Mouse (Mus musculus) heart, postnatal 0 days (tissue): ENCODE data around the gene Tas1r3. TPM values are rescaled to one million over a fixed set of nuclear protein-coding genes. Genes with fewer than 3 reads are reported as not detected.

ENCODE experiments used
- ATAC-seq: fragments of 200-750 bp; cut with Nextera tagmentation; 2 replicates; pipeline ENCODE4 v1.8.0; 2017; ENCODE audit warnings: low read depth, moderate number of reproducible peaks, moderate library complexity; ENCODE audit not compliant: insufficient read depth
- DNase-seq: peaks from one replicate; pipeline ENCODE4 v3.0.0-alpha.2; 2016; ENCODE audit warnings: low spot score
- H3K27ac ChIP-seq: fragments of 300-500 bp; sonication (generic); 2 replicates; pipeline ENCODE4 v1.5.1; 2014; ENCODE audit warnings: low read depth, mild to moderate bottlenecking
- H3K27me3 ChIP-seq: fragments of 300-500 bp; sonication (generic); 2 replicates; pipeline ENCODE4 v1.6.1; 2014; ENCODE audit warnings: low read length, mixed read lengths; ENCODE audit not compliant: control insufficient read depth, insufficient read depth
- H3K36me3 ChIP-seq: fragments of 300-500 bp; sonication (generic); replicated peaks from 2 replicates; pipeline ENCODE4 v1.6.1; 2014; ENCODE audit warnings: low read length, mixed read lengths; ENCODE audit not compliant: control insufficient read depth, insufficient read depth
- H3K4me1 ChIP-seq: fragments of 300-500 bp; sonication (generic); 2 replicates; pipeline ENCODE4 v1.6.1; 2014; ENCODE audit warnings: antibody characterized with exemption; ENCODE audit not compliant: control insufficient read depth, insufficient read depth
- H3K4me2 ChIP-seq: fragments of 300-500 bp; sonication (generic); 2 replicates; pipeline ENCODE4 v1.6.1; 2014; ENCODE audit warnings: low read depth, mild to moderate bottlenecking, low read length, moderate library complexity
- H3K4me3 ChIP-seq: fragments of 300-500 bp; sonication (generic); 2 replicates; pipeline ENCODE4 v1.5.1; 2014; ENCODE audit warnings: low read depth, low read length
- H3K9ac ChIP-seq: fragments of 300-500 bp; sonication (generic); replicated peaks from 2 replicates; pipeline ENCODE4 v1.6.1; 2014; ENCODE audit warnings: low read depth, low read length, mixed read lengths
- H3K9me3 ChIP-seq: fragments of 300-500 bp; sonication (generic); replicated peaks from 2 replicates; pipeline ENCODE4 v1.6.1; 2016; ENCODE audit warnings: low read length; ENCODE audit not compliant: control insufficient read depth
- CTCF ChIP-seq: IDR thresholded peaks from 2 replicates; pipeline ENCODE4 v1.5.1; 2016; ENCODE audit warnings: antibody characterized with exemption, control low read depth, low read depth
- EP300 ChIP-seq: IDR thresholded peaks from 2 replicates; pipeline ENCODE4 v1.6.1; 2016; ENCODE audit warnings: antibody characterized with exemption, low read depth
- WGBS: fragments of 180-500 bp; shearing (Covaris S2); extraction: QIAGEN DNeasy Blood & Tissue Kit; methylation state at CpG from one replicate; pipeline ENCODE4 v1.1.7; 2014; 5-methylcytosine and 5-hydroxymethylcytosine counted together
- microRNA-seq: library from miRNA; unstranded; fragments of <30 nt; microRNA quantifications from one replicate; pipeline ENCODE4, GENCODE M21; 2016
- polyA plus RNA-seq: library from polyadenylated mRNA; unstranded; fragments of >200 nt; fragmentation: Nextera tagmentation; extraction: Ambion mirVana; gene quantifications from 2 replicates; pipeline ENCODE4 v1.2.1, GENCODE M21; 2015
- total RNA-seq: library from RNA; depleted of rRNA; stranded (reverse); fragments of >200 nt; gene quantifications from 2 replicates; pipeline ENCODE4 v1.2.3, GENCODE M21; 2014; ENCODE audit warnings: low replicate concordance; rRNA removed

The Tas1r3 gene
- total and polyA plus RNA-seq, 2 experiments from 2014 or later = 0.05 to 0.11 TPM

- Histone ChIP-seq H3K27me3 (no peaks in the 10 kb centered on the region), H3K36me3 (peaks cover 69% of the 10 kb centered on the region), H3K4me2 (peak overlapping the region; percentile 84), H3K9me3 (no peaks in the 10 kb centered on the region), H3K4me3 (peak overlapping the region; percentile 97), H3K4me1 (peaks cover 16% of the 10 kb centered on the region; the same call in 1 of the 2 replicates), H3K27ac (peak overlapping the region; percentile 95), H3K9ac (peak overlapping the region; percentile 99)
- WGBS = under 1% methylated on average over 49 of the region's 49 CpGs
- ATAC-seq = peak; percentile 11
- DNase-seq = no peak
- TF ChIP-seq EP300 = 0 out of 2 replicates have a peak, but pooled peaks have one; percentile 21
- TF ChIP-seq CTCF = no peak
Observed at GRCm38 (mm10) chr4:155812665-155813181, 50.4 kb downstream of the Tas1r3 start.

GRCm38 (mm10) chr4:155811929-155812664 is 51.1 kb downstream of the Tas1r3 start, which contains the start of gene Ccnl2:
Gene Ccnl2, plus strand, starts transcription at chr4:155812489.
- no peak for TF ChIP-seq CTCF
- peak; percentile 80 for TF ChIP-seq EP300
- Histone ChIP-seq H3K9me3 (no peaks in the 10 kb centered on the region), H3K4me3 (peak within 1 kb of the TSS; percentile 97), H3K4me1 (peaks cover 16% of the 10 kb centered on the region; the same call in 1 of the 2 replicates), H3K36me3 (peaks cover 69% of the 10 kb centered on the region), H3K4me2 (peak within 1 kb of the TSS; percentile 84), H3K9ac (peak within 1 kb of the TSS; percentile 99), H3K27me3 (no peaks in the 10 kb centered on the region), H3K27ac (peak within 1 kb of the TSS; percentile 95)
- ATAC-seq (peak; percentile 99), DNase-seq (peak; percentile 95)
- WGBS = under 1% methylated on average over 50 of the region's 60 CpGs

Small RNAs within 50 kb of the gene (microRNA-seq; reads per million reads assigned to microRNA genes)
- not detected for gene Gm22991

Other genes with a start within 250 kb of the Tas1r3 start
- gene Cdk11b, start 238.5 kb downstream of the Tas1r3 start, total RNA-seq = 8.7 and 15.3 TPM in 2 replicates
- 36.8 TPM in 2 replicates for gene Cdk11b, start 238.5 kb downstream of the Tas1r3 start, polyA plus RNA-seq
- gene Gm10563, start 218.0 kb downstream of the Tas1r3 start, total RNA-seq = not detected in 2 replicates
- gene Gm10563, start 218.0 kb downstream of the Tas1r3 start, polyA plus RNA-seq = not detected in 2 replicates
- gene Mmp23, start 210.0 kb downstream of the Tas1r3 start, total RNA-seq = 66.6 and 76.6 TPM in 2 replicates
- 49.8 and 49.9 TPM in 2 replicates for gene Mmp23, start 210.0 kb downstream of the Tas1r3 start, polyA plus RNA-seq
- 27.3 and 30.4 TPM in 2 replicates for gene Mib2, start 194.2 kb downstream of the Tas1r3 start, total RNA-seq
- 9.9 and 12.1 TPM in 2 replicates for gene Mib2, start 194.2 kb downstream of the Tas1r3 start, polyA plus RNA-seq
- gene Fndc10, start 169.0 kb downstream of the Tas1r3 start, total RNA-seq = 4.1 and 9.7 TPM in 2 replicates
- 1.8 and 2.1 TPM in 2 replicates for gene Fndc10, start 169.0 kb downstream of the Tas1r3 start, polyA plus RNA-seq
- 83.6 and 95.7 TPM in 2 replicates for gene Ssu72, start 158.6 kb downstream of the Tas1r3 start, total RNA-seq
- gene Ssu72, start 158.6 kb downstream of the Tas1r3 start, polyA plus RNA-seq = 106 TPM in 2 replicates
- 0.57 and 1.7 TPM in 2 replicates for gene Tmem240, start 128.6 kb downstream of the Tas1r3 start, total RNA-seq
- 0.41 and 0.48 TPM in 2 replicates for gene Tmem240, start 128.6 kb downstream of the Tas1r3 start, polyA plus RNA-seq
- gene Atad3a, start 102.3 kb downstream of the Tas1r3 start, total RNA-seq = 123 and 128 TPM in 2 replicates
- 85.3 and 99.3 TPM in 2 replicates for gene Atad3a, start 102.3 kb downstream of the Tas1r3 start, polyA plus RNA-seq
- gene Vwa1, start 88.7 kb downstream of the Tas1r3 start, total RNA-seq = 15.5 and 20.0 TPM in 2 replicates
- gene Vwa1, start 88.7 kb downstream of the Tas1r3 start, polyA plus RNA-seq = 7.1 and 7.5 TPM in 2 replicates
- gene Tmem88b, start 77.5 kb downstream of the Tas1r3 start, total RNA-seq = 3.4 and 4.2 TPM in 2 replicates
- 2.5 and 2.9 TPM in 2 replicates for gene Tmem88b, start 77.5 kb downstream of the Tas1r3 start, polyA plus RNA-seq
- gene Ankrd65, start 72.9 kb downstream of the Tas1r3 start, total RNA-seq = not detected in 2 replicates
- 0.26 TPM in 1 of 2 replicates, not detected in the other for gene Ankrd65, start 72.9 kb downstream of the Tas1r3 start, polyA plus RNA-seq
- gene Mrpl20, start 60.5 kb downstream of the Tas1r3 start, total RNA-seq = 32.2 and 91.4 TPM in 2 replicates
- gene Mrpl20, start 60.5 kb downstream of the Tas1r3 start, polyA plus RNA-seq = 188 and 207 TPM in 2 replicates
- 58.7 and 80.7 TPM in 2 replicates for gene Ccnl2, start 50.9 kb downstream of the Tas1r3 start, total RNA-seq
- gene Ccnl2, start 50.9 kb downstream of the Tas1r3 start, polyA plus RNA-seq = 79.6 and 83.0 TPM in 2 replicates
- gene Aurkaip1, start 32.1 kb downstream of the Tas1r3 start, total RNA-seq = 122 and 146 TPM in 2 replicates
- gene Aurkaip1, start 32.1 kb downstream of the Tas1r3 start, polyA plus RNA-seq = 155 TPM in 2 replicates
- gene Mxra8, start 23.7 kb downstream of the Tas1r3 start, total RNA-seq = 99.5 and 113 TPM in 2 replicates
- gene Mxra8, start 23.7 kb downstream of the Tas1r3 start, polyA plus RNA-seq = 57.8 and 62.6 TPM in 2 replicates
- 49.5 and 76.4 TPM in 2 replicates for gene Dvl1, start 16.0 kb downstream of the Tas1r3 start, total RNA-seq
- 2.8 and 2.9 TPM in 2 replicates for gene Dvl1, start 16.0 kb downstream of the Tas1r3 start, polyA plus RNA-seq
- 9.8 and 11.8 TPM in 2 replicates for gene Cptp, start 6.1 kb upstream of the Tas1r3 start, total RNA-seq
- gene Cptp, start 6.1 kb upstream of the Tas1r3 start, polyA plus RNA-seq = 7.0 and 7.2 TPM in 2 replicates
- gene Ints11, start 6.2 kb upstream of the Tas1r3 start, total RNA-seq = 19.0 and 25.1 TPM in 2 replicates
- gene Ints11, start 6.2 kb upstream of the Tas1r3 start, polyA plus RNA-seq = 20.0 and 21.6 TPM in 2 replicates
- 31.3 and 33.9 TPM in 2 replicates for gene Pusl1, start 28.4 kb upstream of the Tas1r3 start, total RNA-seq
- 20.1 and 22.3 TPM in 2 replicates for gene Pusl1, start 28.4 kb upstream of the Tas1r3 start, polyA plus RNA-seq
- gene Acap3, start 28.5 kb upstream of the Tas1r3 start, total RNA-seq = 16.3 and 31.2 TPM in 2 replicates
- 5.8 and 6.4 TPM in 2 replicates for gene Acap3, start 28.5 kb upstream of the Tas1r3 start, polyA plus RNA-seq
- gene Ube2j2, start 80.5 kb upstream of the Tas1r3 start, total RNA-seq = 46.4 and 46.8 TPM in 2 replicates
- 63.3 and 66.9 TPM in 2 replicates for gene Ube2j2, start 80.5 kb upstream of the Tas1r3 start, polyA plus RNA-seq
- 42.5 and 51.4 TPM in 2 replicates for gene C1qtnf12, start 99.0 kb upstream of the Tas1r3 start, total RNA-seq
- gene C1qtnf12, start 99.0 kb upstream of the Tas1r3 start, polyA plus RNA-seq = 20.5 and 20.8 TPM in 2 replicates
- 3.9 and 11.2 TPM in 2 replicates for gene B3galt6, start 129.3 kb upstream of the Tas1r3 start, total RNA-seq
- 5.0 and 5.7 TPM in 2 replicates for gene B3galt6, start 129.3 kb upstream of the Tas1r3 start, polyA plus RNA-seq
- gene Sdf4, start 129.5 kb upstream of the Tas1r3 start, total RNA-seq = 88.4 and 114 TPM in 2 replicates
- 102 and 105 TPM in 2 replicates for gene Sdf4, start 129.5 kb upstream of the Tas1r3 start, polyA plus RNA-seq
- gene Tnfrsf4, start 150.5 kb upstream of the Tas1r3 start, total RNA-seq = not detected in 2 replicates
- gene Tnfrsf4, start 150.5 kb upstream of the Tas1r3 start, polyA plus RNA-seq = 0.26 and 0.31 TPM in 2 replicates
- 2.2 TPM in 1 of 2 replicates, not detected in the other for gene Tnfrsf18, start 162.8 kb upstream of the Tas1r3 start, total RNA-seq
- 0.88 and 1.00 TPM in 2 replicates for gene Tnfrsf18, start 162.8 kb upstream of the Tas1r3 start, polyA plus RNA-seq
- gene Ttll10, start 196.1 kb upstream of the Tas1r3 start, total RNA-seq = not detected in 2 replicates
- gene Ttll10, start 196.1 kb upstream of the Tas1r3 start, polyA plus RNA-seq = 0.08 TPM in 1 of 2 replicates, not detected in the other
- gene 9430015G10Rik, start 246.6 kb upstream of the Tas1r3 start, total RNA-seq = 6.7 and 14.6 TPM in 2 replicates
- 3.8 and 4.3 TPM in 2 replicates for gene 9430015G10Rik, start 246.6 kb upstream of the Tas1r3 start, polyA plus RNA-seq